Mouse (Mus musculus) lung, postnatal 36 days (tissue): ENCODE results near the gene Mlf2.
"Not testable (repeated sequence)": the region's sequence is repeated elsewhere in the genome, so short reads cannot be mapped to it uniquely, and the experiment has no call there.

Experiments used
- DNase-seq: peaks from one replicate; pipeline ENCODE4 v3.0.0; 2022; ENCODE audit warnings: mixed read lengths

Gene Mlf2

GRCm38 (mm10) chr6:124930754-124931524, at the start of gene Mlf2:
Mlf2 (plus strand) TSS chr6:124931386.
- peak; percentile 100 for DNase-seq

GRCm38 (mm10) chr6:124881821-124882220, 49.4 kb upstream of the Mlf2 start:
- DNase-seq, result no peak

DNA sequence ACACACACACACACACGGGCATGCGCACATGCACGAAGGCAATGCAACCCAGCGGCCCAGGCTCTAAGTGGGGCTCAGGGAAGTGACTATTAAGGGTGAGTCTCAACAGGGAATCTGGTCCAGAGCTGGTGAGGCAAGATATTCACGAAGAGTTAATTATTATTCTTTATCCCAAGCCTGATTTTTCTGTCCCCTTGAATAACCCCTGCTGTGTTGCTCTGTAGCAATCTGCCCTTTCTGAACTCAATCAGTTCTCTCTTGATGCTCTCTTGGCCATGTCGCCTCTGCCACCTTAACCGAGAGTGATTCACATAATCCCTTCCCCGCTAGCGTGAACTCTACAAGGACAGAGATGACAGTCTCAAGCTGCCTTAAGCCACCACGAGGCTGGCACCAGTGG, 47.8 kb upstream of the Mlf2 start:
- DNase-seq, result no peak

- DNase-seq, result no peak
Measured at GRCm38 (mm10) chr6:124884714-124885500, 46.3 kb upstream of the Mlf2 start.

- no peak for DNase-seq
Measured at GRCm38 (mm10) chr6:124885956-124886381, 45.2 kb upstream of the Mlf2 start.

DNA sequence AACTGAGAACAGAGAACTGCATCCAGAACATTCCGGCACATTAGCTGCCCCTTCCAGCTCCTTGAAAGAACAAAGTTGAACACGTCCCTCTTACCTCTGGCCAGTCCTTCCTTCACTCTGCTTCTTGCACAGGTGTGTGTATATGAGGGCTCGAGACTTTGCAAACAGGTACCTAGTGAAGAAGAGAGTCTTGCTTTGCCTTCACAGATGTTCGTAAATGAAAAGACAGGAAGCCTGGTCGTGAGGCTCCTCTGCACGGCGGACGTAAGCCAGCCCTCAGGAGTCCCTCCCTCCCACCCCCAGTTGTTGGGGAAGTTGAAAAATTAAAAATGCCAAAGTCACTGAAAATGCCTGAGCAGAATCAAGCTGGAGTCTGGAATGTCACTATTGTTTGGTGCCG, 43.2 kb upstream of the Mlf2 start, which contains the start of gene Cd4:
Cd4 (minus strand) TSS at position 236 of the 400 bp plus-strand sequence.
- no peak for DNase-seq

- no peak for DNase-seq
Measured at GRCm38 (mm10) chr6:124888555-124889125, 42.5 kb upstream of the Mlf2 start.

DNA sequence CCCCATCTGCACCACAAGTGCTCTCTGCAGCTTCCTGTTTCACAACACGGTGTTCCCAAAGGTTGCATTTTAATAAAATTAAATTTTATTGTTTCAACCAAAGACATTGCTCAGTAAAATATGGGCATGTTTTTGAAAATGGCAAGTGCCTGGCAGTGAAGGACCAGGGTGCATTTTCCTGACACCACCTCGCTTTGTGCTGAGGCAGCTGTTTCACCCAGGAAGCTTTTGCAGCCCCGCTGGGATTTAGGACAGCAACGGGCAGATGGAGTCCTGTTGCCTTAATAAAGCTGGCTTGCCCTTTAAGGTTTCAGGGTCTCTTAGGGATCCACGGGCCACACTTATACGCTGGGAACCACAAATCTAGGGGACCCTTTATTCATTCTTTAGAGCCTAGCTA, 40.2 kb upstream of the Mlf2 start:
- no peak for DNase-seq

- not testable (repeated sequence) for DNase-seq
Measured at GRCm38 (mm10) chr6:124894113-124894512, 37.1 kb upstream of the Mlf2 start.

GRCm38 (mm10) chr6:124898359-124898758, 32.8 kb upstream of the Mlf2 start:
- DNase-seq, result no peak

DNA sequence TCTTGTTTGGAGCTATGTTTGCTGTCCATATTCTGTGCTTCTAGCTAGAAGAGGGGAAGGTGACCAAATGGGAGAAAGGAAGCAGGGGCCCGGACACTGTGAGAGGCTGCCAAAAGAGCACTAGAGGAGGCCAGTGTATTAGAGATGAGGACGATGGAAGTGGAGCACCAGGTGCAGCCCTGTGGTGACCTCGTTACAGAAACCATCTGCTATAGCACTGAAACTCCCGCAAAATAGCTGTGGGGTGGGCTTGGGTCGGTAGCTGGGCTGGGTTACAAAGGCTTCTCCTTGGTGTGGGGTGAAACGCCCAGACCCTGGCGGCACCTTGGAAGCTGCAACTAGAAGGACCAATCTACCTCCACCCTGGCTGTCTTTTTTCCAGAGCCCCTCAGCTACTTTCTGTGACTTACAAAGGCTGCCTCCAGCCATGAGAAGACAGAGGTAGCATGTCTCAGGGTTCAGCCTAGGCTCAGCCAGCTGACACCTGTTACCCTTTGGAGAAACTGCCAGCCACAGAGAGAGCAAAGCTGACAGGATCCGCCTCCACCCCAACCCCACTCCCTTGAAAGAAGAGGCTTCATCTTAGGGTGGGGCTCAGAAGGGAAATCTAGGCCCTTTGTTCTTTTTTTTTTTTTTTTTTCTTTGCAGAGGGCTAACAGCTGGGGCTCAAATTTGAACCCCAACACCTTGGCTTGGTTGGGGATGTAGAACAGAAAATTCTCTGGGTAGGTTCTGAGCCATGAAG, 31.0 kb upstream of the Mlf2 start:
- DNase-seq, result no peak

DNA sequence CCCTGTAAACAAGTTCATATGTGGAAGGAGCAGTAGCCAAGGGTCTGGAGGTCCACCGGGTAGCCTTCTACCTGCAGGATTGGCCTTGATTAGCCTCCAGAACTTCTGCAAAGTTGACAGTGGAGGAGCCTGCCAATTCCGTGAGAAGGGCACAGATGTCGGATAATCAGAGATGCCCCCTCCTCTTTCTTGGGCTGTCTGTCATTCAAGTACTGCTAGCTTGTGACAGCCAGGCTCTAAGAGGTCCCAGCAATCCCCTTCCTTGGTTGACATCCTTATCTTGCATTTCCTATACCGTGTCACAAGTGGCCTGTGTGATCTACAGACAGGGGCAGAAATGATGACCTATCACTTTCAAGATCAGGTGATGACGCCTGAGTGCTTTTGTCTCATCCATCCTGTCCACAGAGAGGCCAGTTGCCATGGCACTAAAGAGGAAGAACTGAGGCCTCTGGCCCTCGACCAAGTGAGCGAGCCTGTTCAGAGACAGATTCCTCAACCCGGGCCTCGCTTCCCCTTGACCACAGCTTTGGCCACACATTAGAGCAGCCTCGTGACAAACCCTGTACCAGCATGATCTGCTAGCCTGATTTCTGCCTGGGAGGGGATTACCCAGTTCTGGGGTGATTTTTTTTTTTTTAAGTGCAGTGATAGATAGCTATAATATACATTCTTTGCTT, 30.2 kb upstream of the Mlf2 start:
- DNase-seq, result peak; percentile 70

- DNase-seq, result no peak
Measured at GRCm38 (mm10) chr6:124901851-124902250, 29.3 kb upstream of the Mlf2 start.

GRCm38 (mm10) chr6:124903580-124904151, 27.5 kb upstream of the Mlf2 start:
- DNase-seq, result peak; percentile 99

- peak; percentile 87 for DNase-seq
Measured at GRCm38 (mm10) chr6:124904161-124904981, 26.8 kb upstream of the Mlf2 start.

- no peak for DNase-seq
Measured at GRCm38 (mm10) chr6:124904991-124905860, 26.0 kb upstream of the Mlf2 start.

GRCm38 (mm10) chr6:124907767-124908166, 23.4 kb upstream of the Mlf2 start:
- DNase-seq, result no peak

GRCm38 (mm10) chr6:124910032-124910431, 21.2 kb upstream of the Mlf2 start:
- DNase-seq, result no peak

DNA sequence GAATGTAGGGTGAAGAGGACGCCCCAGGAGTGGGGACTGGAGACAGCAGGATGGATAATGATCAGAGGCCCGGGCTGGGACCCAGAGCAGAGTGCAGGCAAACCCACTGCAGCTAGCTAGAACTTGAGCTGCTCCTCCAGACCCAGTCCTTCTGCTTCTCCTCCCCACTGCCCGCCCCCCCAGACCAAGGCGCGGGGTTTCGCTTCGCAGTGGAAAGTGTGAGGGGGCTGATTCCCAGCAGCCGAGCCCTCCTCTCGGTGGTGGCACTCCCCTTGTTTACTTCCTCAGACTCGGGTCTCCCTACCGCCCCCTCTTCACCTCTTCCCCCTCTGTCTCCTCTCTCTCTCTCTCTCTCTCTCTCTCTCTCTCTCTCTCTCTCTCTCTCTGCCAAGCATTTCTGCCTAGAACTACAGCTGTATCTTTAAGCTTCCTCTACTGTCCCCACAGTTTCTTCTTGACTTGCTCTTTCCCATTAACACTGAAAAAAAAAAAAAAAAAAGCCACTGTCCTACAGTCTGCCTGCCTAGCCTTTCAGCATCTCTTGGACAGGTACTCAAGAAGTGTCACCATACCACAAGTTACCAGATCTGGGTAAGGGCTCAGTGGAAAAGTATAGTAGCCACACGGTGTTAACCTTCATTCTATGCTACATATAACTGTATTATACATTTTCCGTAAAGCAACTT, 19.5 kb upstream of the Mlf2 start, which contains the start of gene Lag3:
Lag3 (minus strand) TSS at position 173 of the 686 bp plus-strand sequence.
- no peak for DNase-seq
